Mouse (Mus musculus) midbrain, embryonic 16.5 days (tissue): Measurements from ENCODE around the gene Pld4. TPM values are rescaled to one million over a fixed set of nuclear protein-coding genes. Genes with fewer than 3 reads are reported as not detected.

Experiments
- ATAC-seq: fragments of 200-750 bp; cut with Nextera tagmentation; 2 replicates; pipeline ENCODE4 v1.8.0; 2017; ENCODE audit warnings: moderate TSS enrichment
- H3K27ac ChIP-seq: fragments of 300-500 bp; sonication (generic); 2 replicates; pipeline ENCODE4 v1.5.1; 2014; ENCODE audit warnings: mild to moderate bottlenecking, low read length, mixed read lengths
- H3K27me3 ChIP-seq: fragments of 300-500 bp; sonication (generic); 2 replicates; pipeline ENCODE4 v1.6.1; 2014; ENCODE audit warnings: low read depth, low read length, mixed read lengths; ENCODE audit not compliant: control insufficient read depth, insufficient read depth
- H3K36me3 ChIP-seq: fragments of 300-500 bp; sonication (generic); 2 replicates; pipeline ENCODE4 v1.6.1; 2014; ENCODE audit warnings: mild to moderate bottlenecking, low read length, moderate library complexity, mixed read lengths; ENCODE audit not compliant: control insufficient read depth, insufficient read depth
- H3K4me1 ChIP-seq: fragments of 300-500 bp; sonication (generic); 2 replicates; pipeline ENCODE4 v1.6.1; 2014; ENCODE audit warnings: mild to moderate bottlenecking, low read length, mixed read lengths; ENCODE audit not compliant: control insufficient read depth, insufficient read depth
- H3K4me2 ChIP-seq: fragments of 300-500 bp; sonication (generic); 2 replicates; pipeline ENCODE4 v1.6.1; 2014; ENCODE audit warnings: mild to moderate bottlenecking, low read length, mixed read lengths
- H3K4me3 ChIP-seq: fragments of 300-500 bp; sonication (generic); 2 replicates; pipeline ENCODE4 v1.5.1; 2014; ENCODE audit warnings: low read depth, mild to moderate bottlenecking, low read length, moderate library complexity, mixed read lengths
- H3K9ac ChIP-seq: fragments of 300-500 bp; sonication (generic); 2 replicates; pipeline ENCODE4 v1.6.1; 2014; ENCODE audit warnings: low read depth, low read length, mixed read lengths
- H3K9me3 ChIP-seq: fragments of 300-500 bp; sonication (generic); replicated peaks from 2 replicates; pipeline ENCODE4 v1.6.1; 2014; ENCODE audit warnings: mild to moderate bottlenecking, low read length, mixed read lengths; ENCODE audit not compliant: control insufficient read depth, poor library complexity, severe bottlenecking
- WGBS: fragments of 180-500 bp; shearing (Covaris S2); extraction: QIAGEN DNeasy Blood & Tissue Kit; methylation state at CpG from one replicate; pipeline ENCODE4 v1.1.7; 2014; 5-methylcytosine and 5-hydroxymethylcytosine counted together
- polyA plus RNA-seq: library from polyadenylated mRNA; unstranded; fragments of >200 nt; fragmentation: Nextera tagmentation; extraction: Ambion mirVana; gene quantifications from 2 replicates; pipeline ENCODE4 v1.2.1, GENCODE M21; 2015

The Pld4 gene
- polyA plus RNA-seq, 1 experiment from 2014 or later: 5.9 TPM

DNA sequence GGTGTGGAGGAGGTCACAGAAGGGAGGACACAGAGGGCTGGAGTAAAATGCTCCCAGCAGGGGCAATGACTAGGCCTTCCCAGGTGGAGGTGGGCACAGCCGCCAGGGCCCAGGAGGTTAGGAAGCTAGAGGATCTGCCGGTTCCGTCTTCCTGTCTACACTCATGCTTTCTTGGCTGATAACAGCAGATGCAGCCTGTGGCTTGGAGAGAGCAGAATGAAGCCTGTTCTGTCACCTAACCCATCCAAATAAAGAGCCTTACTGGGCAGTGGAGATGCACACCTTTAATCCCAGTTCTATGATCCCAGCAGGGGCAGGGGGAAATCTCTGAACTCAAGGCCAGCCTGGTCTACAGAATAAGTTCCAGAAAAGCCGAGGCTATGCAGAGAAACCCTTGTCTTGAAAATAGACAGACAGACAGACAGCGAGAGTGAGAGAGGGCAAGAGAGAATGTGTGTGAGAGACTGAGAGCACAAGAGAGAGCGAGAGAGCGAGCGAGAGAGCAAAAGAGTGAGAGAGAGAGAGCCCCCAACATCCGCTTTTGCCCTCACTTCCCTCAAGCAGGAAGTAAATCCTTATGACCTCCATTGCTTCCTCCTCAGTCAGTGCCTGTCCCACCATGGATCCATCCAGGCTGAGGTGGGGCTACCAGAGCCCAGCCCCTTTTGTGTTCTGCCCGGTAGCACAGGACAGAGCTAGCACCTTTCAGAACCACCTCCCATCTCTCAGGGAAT lies 38.9 kb downstream of the Pld4 start:
- H3K4me3 ChIP-seq: no peak overlapping the region
- no peak overlapping the region for H3K9ac ChIP-seq
- WGBS: 86% methylated on average over 10 of the region's 10 CpGs
- no peak overlapping the region for H3K27ac ChIP-seq
- H3K27me3 ChIP-seq: peaks cover 17% of the 10 kb centered on the region
- no peaks in the 10 kb centered on the region; the same call in none of the 2 replicates for H3K4me1 ChIP-seq
- no peak overlapping the region for H3K4me2 ChIP-seq
- no peaks in the 10 kb centered on the region for H3K36me3 ChIP-seq
- no peak for ATAC-seq
- H3K9me3 ChIP-seq: no peaks in the 10 kb centered on the region

DNA sequence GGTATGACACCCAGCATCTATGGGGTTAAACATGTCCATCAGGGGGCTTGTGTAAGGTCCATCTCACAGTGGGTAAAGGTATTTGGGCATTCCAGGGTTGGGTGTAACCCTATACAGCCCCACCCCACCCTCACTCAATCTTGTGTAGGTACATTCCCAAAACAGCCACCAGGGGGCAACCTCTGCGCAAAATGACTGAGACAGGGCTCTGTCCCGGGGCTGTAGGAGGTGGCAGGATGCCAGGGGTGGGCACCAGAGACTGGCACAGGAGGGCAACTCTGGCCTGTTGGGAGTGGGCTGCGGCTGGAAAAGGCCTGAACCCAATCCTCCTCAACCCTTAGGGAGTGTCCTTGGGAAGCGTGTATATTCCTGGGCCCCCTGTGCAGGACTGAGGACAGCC lies 40.0 kb downstream of the Pld4 start:
- no peaks in the 10 kb centered on the region for H3K36me3 ChIP-seq
- no peaks in the 10 kb centered on the region; the same call in none of the 2 replicates for H3K4me1 ChIP-seq
- no peak overlapping the region for H3K4me2 ChIP-seq
- 11% methylated on average over 4 of the region's 4 CpGs for WGBS
- ATAC-seq: 0 out of 2 replicates have a peak, but pooled peaks have one; percentile 4
- H3K27me3 ChIP-seq: peaks cover 17% of the 10 kb centered on the region
- H3K9me3 ChIP-seq: no peaks in the 10 kb centered on the region
- H3K27ac ChIP-seq: no peak overlapping the region
- H3K4me3 ChIP-seq: no peak overlapping the region
- no peak overlapping the region for H3K9ac ChIP-seq

DNA sequence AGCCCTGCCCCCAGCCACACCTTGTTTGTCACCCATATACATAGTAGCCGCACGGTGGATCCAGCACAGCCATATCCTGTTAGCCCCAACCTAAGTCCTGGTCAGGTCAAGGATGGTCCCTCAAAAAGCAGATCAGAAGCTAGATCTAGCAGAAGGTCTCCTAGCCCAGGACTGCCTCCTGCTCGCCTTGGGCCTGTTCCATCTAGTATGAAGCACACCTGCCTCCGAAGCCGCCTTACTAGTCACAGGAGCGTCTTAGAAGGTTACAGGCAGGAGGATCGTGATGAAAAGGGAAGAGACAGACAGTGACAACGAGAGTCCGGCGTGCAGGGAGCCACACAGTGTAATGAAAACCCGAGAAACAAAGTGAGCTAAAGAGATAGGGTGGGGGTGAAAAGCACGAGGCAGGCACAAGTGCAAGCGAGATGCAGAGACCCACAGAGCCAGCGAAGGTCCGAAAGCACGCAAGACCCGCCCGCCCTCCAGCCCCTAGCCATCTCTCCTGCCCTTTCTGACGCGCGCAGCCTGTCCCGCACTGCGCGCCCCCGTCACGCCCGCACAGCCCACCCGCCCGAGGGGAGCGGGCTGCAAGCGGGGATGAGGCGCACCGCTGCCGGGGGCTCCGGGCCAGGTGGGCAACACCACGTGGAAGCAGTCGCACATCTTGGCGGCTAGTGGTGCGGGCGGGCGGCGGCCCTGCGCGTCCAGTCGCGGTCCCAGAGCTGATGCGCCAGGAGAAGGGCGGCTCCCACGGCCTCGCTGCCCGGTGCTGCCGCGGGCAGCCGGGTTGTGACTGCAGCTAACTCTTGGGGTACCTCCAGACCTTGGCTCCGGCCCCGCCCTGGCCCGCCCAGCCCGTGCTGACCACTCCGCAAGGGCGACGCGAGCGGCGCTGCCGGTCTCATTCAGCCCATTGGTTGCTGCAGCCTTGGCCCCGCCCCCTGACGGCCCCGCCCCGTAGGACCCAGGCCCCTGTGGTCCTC lies 41.7 kb downstream of the Pld4 start, which contains the start of gene Ahnak2:
Ahnak2 (minus strand) TSS at position 794 of the 983 bp plus-strand sequence.
- Histone ChIP-seq H3K27ac (no peak within 1 kb of the TSS), H3K4me2 (peak within 1 kb of the TSS; percentile 100), H3K27me3 (peaks cover 17% of the 10 kb centered on the region), H3K9me3 (no peaks in the 10 kb centered on the region), H3K9ac (peak within 1 kb of the TSS; percentile 79), H3K36me3 (no peaks in the 10 kb centered on the region), H3K4me1 (no peaks in the 10 kb centered on the region; the same call in 1 of the 2 replicates), H3K4me3 (peak within 1 kb of the TSS; percentile 73)
- ATAC-seq: peak; percentile 49
- 5% methylated on average over 50 of the region's 69 CpGs for WGBS

DNA sequence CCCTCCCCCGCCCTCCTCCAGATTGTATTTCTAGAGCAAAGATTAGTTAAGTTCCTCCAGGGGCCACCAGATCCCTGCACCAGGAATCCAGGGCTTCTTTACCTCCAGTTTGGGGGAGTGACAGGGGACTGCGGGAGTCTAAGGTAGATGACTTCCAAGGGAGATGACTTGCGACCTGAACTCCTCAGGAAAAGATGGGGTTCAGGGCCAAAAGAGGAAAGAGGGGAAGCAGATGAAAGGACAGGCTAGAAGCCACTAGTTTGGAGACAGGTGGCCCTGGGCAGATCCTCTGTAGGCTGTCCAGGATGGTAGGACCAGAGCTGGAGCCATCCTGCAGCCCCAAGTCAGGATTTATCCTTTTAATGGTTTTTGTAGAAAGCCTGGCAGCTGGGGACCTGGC lies 42.5 kb downstream of the Pld4 start:
- no peak for ATAC-seq
- Histone ChIP-seq H3K4me1 (no peaks in the 10 kb centered on the region; the same call in 1 of the 2 replicates), H3K4me2 (peak overlapping the region; percentile 100; the same call in 1 of the 2 replicates), H3K27ac (no peak overlapping the region), H3K9me3 (no peaks in the 10 kb centered on the region), H3K4me3 (peak overlapping the region; percentile 73; the same call in 1 of the 2 replicates), H3K27me3 (peaks cover 17% of the 10 kb centered on the region), H3K36me3 (no peaks in the 10 kb centered on the region), H3K9ac (no peak overlapping the region)
- WGBS: 23% methylated on average over 3 of the region's 3 CpGs

DNA sequence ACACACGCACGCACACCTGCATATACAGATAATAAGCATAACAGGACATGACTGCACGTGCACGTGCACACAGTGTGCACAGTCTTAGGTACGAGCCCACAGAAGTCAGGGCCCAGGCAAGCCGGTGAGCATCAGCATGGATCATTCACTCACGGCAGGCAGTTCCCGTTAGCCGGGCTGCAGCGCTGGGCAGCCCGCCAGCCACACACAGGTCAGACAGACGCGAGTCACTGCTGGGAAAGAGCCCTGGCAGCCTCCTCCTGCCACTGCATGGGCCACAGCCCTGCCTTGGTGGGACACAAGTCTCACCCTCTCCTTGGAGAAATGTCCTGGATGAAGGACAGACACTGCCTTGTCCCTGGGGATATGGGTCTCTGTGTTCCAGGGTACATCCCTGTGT lies 43.6 kb downstream of the Pld4 start:
- Histone ChIP-seq H3K4me1 (peaks cover 6% of the 10 kb centered on the region), H3K36me3 (no peaks in the 10 kb centered on the region), H3K27ac (no peak overlapping the region), H3K9ac (0 out of 2 replicates have a peak overlapping the region, but pooled peaks have one; percentile 10), H3K9me3 (no peaks in the 10 kb centered on the region), H3K4me2 (no peak overlapping the region), H3K4me3 (no peak overlapping the region), H3K27me3 (peaks cover 17% of the 10 kb centered on the region)
- WGBS: 52% methylated on average over 13 of the region's 13 CpGs
- ATAC-seq: no peak

DNA sequence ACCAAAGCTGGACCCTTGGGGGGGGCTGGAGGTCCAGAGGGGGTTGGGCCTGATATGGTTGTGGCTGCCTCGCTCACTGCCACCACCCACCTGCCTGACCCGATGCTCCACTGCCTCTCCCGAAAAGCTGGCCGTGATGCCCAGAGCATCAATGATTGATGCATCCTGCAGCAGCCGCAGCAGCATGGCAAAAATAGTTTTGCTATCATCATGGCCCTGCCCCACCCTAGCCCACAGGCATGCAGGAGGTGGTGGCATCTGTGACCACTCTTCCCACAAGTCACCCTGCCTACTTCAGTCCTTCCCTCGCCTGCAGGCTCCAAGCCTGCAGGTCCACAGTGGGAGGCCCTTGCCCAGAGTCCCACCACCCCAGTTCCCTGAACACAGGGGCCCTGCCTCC lies 45.6 kb downstream of the Pld4 start:
- no peak overlapping the region for H3K9ac ChIP-seq
- H3K4me1 ChIP-seq: peaks cover 14% of the 10 kb centered on the region
- 80% methylated on average over 6 of the region's 6 CpGs for WGBS
- H3K27ac ChIP-seq: no peak overlapping the region
- H3K4me3 ChIP-seq: no peak overlapping the region
- no peak for ATAC-seq
- no peak overlapping the region for H3K4me2 ChIP-seq
- no peaks in the 10 kb centered on the region for H3K9me3 ChIP-seq
- no peaks in the 10 kb centered on the region for H3K36me3 ChIP-seq
- H3K27me3 ChIP-seq: peaks cover 7% of the 10 kb centered on the region

- no peak for ATAC-seq
- no peak overlapping the region for H3K4me3 ChIP-seq
- H3K4me2 ChIP-seq: no peak overlapping the region; the same call in 1 of the 2 replicates
These were observed 47.3 kb downstream of the Pld4 start for GRCm38 (mm10) chr12:112807796-112808195.

DNA sequence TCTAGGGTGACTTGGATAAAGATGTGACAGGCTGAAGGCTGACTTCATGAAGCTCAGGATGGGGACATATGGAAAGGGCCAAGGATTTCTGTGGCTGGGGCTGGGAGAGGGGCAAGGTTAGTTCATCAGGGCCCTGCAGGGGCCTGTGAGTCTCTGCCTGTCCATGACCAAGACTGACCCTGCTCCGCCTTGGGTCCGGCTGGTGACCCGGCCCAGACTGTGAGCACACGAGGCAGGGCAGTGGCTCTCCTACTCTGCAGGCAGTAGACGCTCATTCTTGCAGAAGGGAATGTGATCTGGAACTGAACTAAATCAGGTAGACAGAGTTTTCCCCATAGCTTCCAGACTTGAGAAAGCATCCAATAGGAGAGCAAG lies 47.7 kb downstream of the Pld4 start:
- peak; percentile 44; the same call in 1 of the 2 replicates for ATAC-seq
- H3K9ac ChIP-seq: peak overlapping the region; percentile 72
- H3K9me3 ChIP-seq: no peaks in the 10 kb centered on the region
- peak overlapping the region; percentile 83 for H3K27ac ChIP-seq
- peak overlapping the region; percentile 84 for H3K4me2 ChIP-seq
- H3K36me3 ChIP-seq: no peaks in the 10 kb centered on the region
- peak overlapping the region; percentile 76 for H3K4me3 ChIP-seq
- WGBS: 60% methylated on average over 5 of the region's 5 CpGs
- no peaks in the 10 kb centered on the region; the same call in 1 of the 2 replicates for H3K27me3 ChIP-seq
- peaks cover 14% of the 10 kb centered on the region for H3K4me1 ChIP-seq

More at GRCm38 (mm10) chr12:112807796-112808195, 47.3 kb downstream of the Pld4 start:
- no peak overlapping the region for H3K27ac ChIP-seq
- H3K36me3 ChIP-seq: no peaks in the 10 kb centered on the region
- peak overlapping the region; percentile 72 for H3K9ac ChIP-seq
- H3K27me3 ChIP-seq: no peaks in the 10 kb centered on the region; the same call in 1 of the 2 replicates
- H3K9me3 ChIP-seq: no peaks in the 10 kb centered on the region
- peaks cover 14% of the 10 kb centered on the region for H3K4me1 ChIP-seq
- WGBS: 84% methylated on average over 4 of the region's 4 CpGs
